Mouse (Mus musculus) ES-Bruce4 (cell line): ENCODE measurements around the gene Prss54.

Experiments used
- CTCF ChIP-seq: IDR thresholded peaks from one replicate; pipeline ENCODE4 v1.8.1; 2011; ENCODE audit warnings: low read depth, low read length
- EP300 ChIP-seq: IDR thresholded peaks from 2 replicates; pipeline ENCODE4 v1.6.1; 2011; ENCODE audit warnings: low read depth, low read length; ENCODE audit not compliant: insufficient read depth
- POLR2A ChIP-seq: IDR thresholded peaks from one replicate; pipeline ENCODE4 v1.8.1; 2011; ENCODE audit warnings: low read length; ENCODE audit not compliant: insufficient read depth

GRCm38 (mm10) chr8:95551577-95551976, 24.6 kb downstream of the Prss54 start:
- TF ChIP-seq CTCF (no peak), POLR2A (no peak), EP300 (no peak)
